Mouse (Mus musculus) stomach, embryonic 15.5 days (tissue): Measurements from ENCODE around the gene Morn1. TPM values are rescaled to one million over a fixed set of nuclear protein-coding genes. Genes with fewer than 3 reads are reported as not detected.

Source experiments
- ATAC-seq: fragments of 200-750 bp; cut with Nextera tagmentation; 2 replicates; pipeline ENCODE4 v1.8.0; 2017; ENCODE audit warnings: low read depth, moderate number of reproducible peaks, moderate TSS enrichment; ENCODE audit not compliant: insufficient read depth, low FRiP score
- H3K27ac ChIP-seq: fragments of 300-500 bp; sonication (generic); 2 replicates; pipeline ENCODE4 v1.5.1; 2015; ENCODE audit warnings: mild to moderate bottlenecking, inconsistent platforms
- H3K27me3 ChIP-seq: fragments of 300-500 bp; sonication (generic); replicated peaks from 2 replicates; pipeline ENCODE4 v1.6.1; 2015; ENCODE audit warnings: inconsistent platforms
- H3K36me3 ChIP-seq: fragments of 300-500 bp; sonication (generic); 2 replicates; pipeline ENCODE4 v1.6.1; 2015; ENCODE audit warnings: inconsistent platforms
- H3K4me1 ChIP-seq: fragments of 300-500 bp; sonication (generic); 2 replicates; pipeline ENCODE4 v1.6.1; 2015; ENCODE audit warnings: inconsistent platforms
- H3K4me2 ChIP-seq: fragments of 300-500 bp; sonication (generic); 2 replicates; pipeline ENCODE4 v1.6.1; 2015; ENCODE audit warnings: mild to moderate bottlenecking, inconsistent platforms
- H3K4me3 ChIP-seq: fragments of 300-500 bp; sonication (generic); replicated peaks from 2 replicates; pipeline ENCODE4 v1.5.1; 2015; ENCODE audit warnings: inconsistent platforms
- H3K9ac ChIP-seq: fragments of 300-500 bp; sonication (generic); 2 replicates; pipeline ENCODE4 v1.6.1; 2015; ENCODE audit warnings: inconsistent platforms
- H3K9me3 ChIP-seq: fragments of 300-500 bp; sonication (generic); 2 replicates; pipeline ENCODE4 v1.6.1; 2016; ENCODE audit warnings: inconsistent platforms
- WGBS: fragments of 180-500 bp; shearing (Covaris S2); methylation state at CpG from one replicate; pipeline ENCODE4 v1.1.7; 2015; 5-methylcytosine and 5-hydroxymethylcytosine counted together
- polyA plus RNA-seq: library from polyadenylated mRNA; unstranded; fragments of >200 nt; fragmentation: Nextera tagmentation; extraction: Ambion mirVana; gene quantifications from 2 replicates; pipeline ENCODE4 v1.2.1, GENCODE M21; 2015

Morn1 gene
- polyA plus RNA-seq, 1 experiment from 2014 or later = 5.3 TPM

GRCm38 (mm10) chr4:155121915-155122443 lies 35.6 kb downstream of the Morn1 start:
- H3K36me3 ChIP-seq = no peaks in the 10 kb centered on the region
- WGBS = 70% methylated on average over 6 of the region's 6 CpGs

GRCm38 (mm10) chr4:155122444-155123040 lies 36.2 kb downstream of the Morn1 start:
- peak; percentile 45; the same call in 1 of the 2 replicates for ATAC-seq
- H3K27me3 ChIP-seq = no peaks in the 10 kb centered on the region
- 10% methylated on average over 16 of the region's 16 CpGs for WGBS
- no peaks in the 10 kb centered on the region for H3K9me3 ChIP-seq
- H3K4me2 ChIP-seq = peak overlapping the region; percentile 32
- peak overlapping the region; percentile 90 for H3K27ac ChIP-seq
- H3K4me3 ChIP-seq = no peak overlapping the region
- H3K9ac ChIP-seq = no peak overlapping the region; the same call in 1 of the 2 replicates
- H3K36me3 ChIP-seq = no peaks in the 10 kb centered on the region
- H3K4me1 ChIP-seq = peaks cover 36% of the 10 kb centered on the region

More at GRCm38 (mm10) chr4:155121915-155122443, 35.6 kb downstream of the Morn1 start:
- H3K4me2 ChIP-seq = no peak overlapping the region
- H3K4me1 ChIP-seq = peaks cover 36% of the 10 kb centered on the region
- peak overlapping the region; percentile 90 for H3K27ac ChIP-seq
- H3K4me3 ChIP-seq = no peak overlapping the region
- no peaks in the 10 kb centered on the region for H3K9me3 ChIP-seq
- ATAC-seq = no peak
- no peaks in the 10 kb centered on the region for H3K27me3 ChIP-seq
- no peak overlapping the region for H3K9ac ChIP-seq

DNA sequence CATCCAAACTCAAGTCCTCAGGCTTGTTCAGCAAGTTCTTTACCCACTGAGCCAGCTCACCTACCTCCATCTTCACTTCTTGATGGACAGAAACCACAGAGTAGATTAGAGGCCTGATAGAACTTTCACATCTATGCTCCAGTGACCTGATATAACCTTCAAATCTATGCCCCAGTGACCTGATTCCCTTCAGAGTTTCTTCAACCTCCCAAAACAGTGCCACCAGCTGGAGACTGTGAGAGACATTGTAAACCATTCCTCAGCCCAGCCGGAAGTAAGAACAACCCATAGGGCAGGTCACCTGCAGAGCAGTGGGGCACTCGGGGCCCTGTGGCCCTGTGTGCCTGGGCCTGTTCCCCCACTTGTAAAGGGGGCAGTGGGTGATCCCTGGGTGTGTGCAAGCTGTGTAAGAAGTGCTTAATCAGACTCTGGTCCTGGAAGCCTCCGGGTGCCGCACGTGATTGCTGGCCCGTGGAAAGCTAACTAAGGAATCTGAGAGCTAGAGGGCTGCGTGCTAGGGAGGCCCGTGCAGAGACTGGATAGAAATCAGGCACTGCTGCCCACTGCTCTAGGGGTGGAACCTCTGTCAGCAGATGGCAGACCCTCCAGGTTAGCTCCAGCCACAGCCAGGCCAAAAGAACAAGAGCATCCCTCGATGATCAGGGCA lies 37.6 kb downstream of the Morn1 start:
- Histone ChIP-seq H3K36me3 (no peaks in the 10 kb centered on the region), H3K9ac (no peak overlapping the region), H3K9me3 (no peaks in the 10 kb centered on the region), H3K4me2 (no peak overlapping the region), H3K27ac (no peak overlapping the region), H3K27me3 (no peaks in the 10 kb centered on the region), H3K4me3 (no peak overlapping the region), H3K4me1 (peaks cover 36% of the 10 kb centered on the region)
- ATAC-seq = no peak
- 75% methylated on average over 9 of the region's 9 CpGs for WGBS

DNA sequence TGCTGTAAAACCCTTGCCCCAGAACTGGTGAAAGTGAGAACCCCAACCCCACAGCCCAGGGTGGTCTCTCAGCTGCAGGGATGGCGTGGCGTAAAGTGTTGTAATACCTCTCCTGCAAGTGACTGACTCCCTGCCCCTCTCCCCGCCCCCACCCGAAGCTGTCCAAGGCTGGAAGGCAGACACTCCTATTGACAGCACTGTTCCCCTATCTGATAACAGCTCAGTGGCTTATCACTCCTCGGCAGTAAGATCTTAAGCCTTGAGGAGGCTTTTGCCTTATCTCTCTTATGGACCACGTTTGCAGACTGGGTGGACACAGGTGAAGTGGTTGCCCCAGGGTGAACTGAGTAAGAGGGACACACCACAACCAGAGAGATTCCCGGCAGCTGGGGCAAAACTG lies 38.9 kb downstream of the Morn1 start:
- no peak overlapping the region for H3K9ac ChIP-seq
- no peak for ATAC-seq
- no peaks in the 10 kb centered on the region for H3K36me3 ChIP-seq
- no peak overlapping the region for H3K4me3 ChIP-seq
- H3K27ac ChIP-seq = no peak overlapping the region
- H3K4me1 ChIP-seq = peaks cover 39% of the 10 kb centered on the region
- H3K9me3 ChIP-seq = no peaks in the 10 kb centered on the region
- no peak overlapping the region for H3K4me2 ChIP-seq
- 42% methylated on average over 7 of the region's 7 CpGs for WGBS
- no peaks in the 10 kb centered on the region for H3K27me3 ChIP-seq

DNA sequence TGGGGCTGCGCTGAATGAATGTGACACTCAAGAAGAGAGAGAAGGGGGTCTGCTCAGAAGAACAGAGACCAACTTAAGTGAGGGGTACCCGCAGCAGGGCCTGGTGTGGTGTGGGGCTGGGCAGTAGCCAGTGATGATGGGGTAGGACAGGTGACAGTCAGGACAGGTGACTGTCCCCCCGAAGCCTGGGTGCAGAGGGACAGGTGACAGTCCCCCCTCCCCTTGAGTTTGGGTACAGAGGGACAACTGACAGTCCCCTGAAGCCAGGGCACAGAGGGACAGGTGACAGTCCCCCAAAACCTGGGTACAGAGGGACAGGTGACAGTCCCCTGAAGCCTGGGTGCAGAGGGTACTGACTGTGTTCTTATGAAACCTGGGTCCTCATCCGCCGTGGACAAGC lies 39.8 kb downstream of the Morn1 start:
- H3K27me3 ChIP-seq = no peaks in the 10 kb centered on the region
- H3K9me3 ChIP-seq = no peaks in the 10 kb centered on the region
- H3K9ac ChIP-seq = no peak overlapping the region
- no peak overlapping the region for H3K4me3 ChIP-seq
- 86% methylated on average over 5 of the region's 5 CpGs for WGBS
- H3K4me2 ChIP-seq = no peak overlapping the region
- peaks cover 36% of the 10 kb centered on the region for H3K4me1 ChIP-seq
- H3K36me3 ChIP-seq = no peaks in the 10 kb centered on the region
- ATAC-seq = no peak
- no peak overlapping the region for H3K27ac ChIP-seq

DNA sequence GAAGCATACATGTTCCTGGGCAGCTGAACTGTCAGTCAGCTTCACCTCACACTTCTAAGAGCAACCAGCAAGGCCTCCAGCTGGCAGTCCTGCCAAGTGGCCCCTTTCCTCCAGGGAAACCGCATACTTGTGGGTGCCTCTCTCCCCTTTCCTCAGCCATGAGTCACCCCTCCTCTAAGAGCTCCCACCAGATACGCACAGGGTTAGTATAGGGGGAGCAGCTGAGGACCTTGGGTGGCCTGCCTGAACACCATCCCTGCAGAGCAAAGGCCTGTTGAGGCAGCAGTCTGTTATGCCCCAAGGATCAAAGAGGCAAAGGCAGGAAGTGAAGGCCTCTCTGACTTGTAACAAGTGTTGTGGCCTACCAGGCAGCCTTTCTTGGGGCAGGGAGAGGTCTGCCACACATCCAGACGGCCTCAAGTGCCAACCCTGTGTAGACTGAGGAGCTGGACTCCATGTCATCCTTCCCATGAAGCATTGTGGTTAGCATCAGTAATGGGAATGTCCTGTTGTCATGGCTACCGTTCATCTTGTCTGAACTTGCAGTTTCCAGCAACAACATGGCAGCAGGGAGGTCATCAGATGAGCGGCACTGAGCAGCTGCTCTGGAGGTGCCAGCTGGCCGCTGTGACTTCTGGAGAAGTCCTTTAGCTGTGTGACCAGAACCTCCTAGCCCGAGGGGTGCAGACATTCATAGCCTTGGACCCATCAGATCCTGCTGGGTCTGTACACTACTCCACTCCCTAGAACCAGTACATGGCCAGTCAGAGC lies 40.4 kb downstream of the Morn1 start:
- Histone ChIP-seq H3K9ac (no peak overlapping the region), H3K4me1 (peaks cover 30% of the 10 kb centered on the region), H3K4me3 (no peak overlapping the region), H3K9me3 (no peaks in the 10 kb centered on the region), H3K4me2 (no peak overlapping the region), H3K27ac (no peak overlapping the region), H3K36me3 (no peaks in the 10 kb centered on the region), H3K27me3 (no peaks in the 10 kb centered on the region)
- 82% methylated on average over 7 of the region's 7 CpGs for WGBS
- ATAC-seq = no peak

DNA sequence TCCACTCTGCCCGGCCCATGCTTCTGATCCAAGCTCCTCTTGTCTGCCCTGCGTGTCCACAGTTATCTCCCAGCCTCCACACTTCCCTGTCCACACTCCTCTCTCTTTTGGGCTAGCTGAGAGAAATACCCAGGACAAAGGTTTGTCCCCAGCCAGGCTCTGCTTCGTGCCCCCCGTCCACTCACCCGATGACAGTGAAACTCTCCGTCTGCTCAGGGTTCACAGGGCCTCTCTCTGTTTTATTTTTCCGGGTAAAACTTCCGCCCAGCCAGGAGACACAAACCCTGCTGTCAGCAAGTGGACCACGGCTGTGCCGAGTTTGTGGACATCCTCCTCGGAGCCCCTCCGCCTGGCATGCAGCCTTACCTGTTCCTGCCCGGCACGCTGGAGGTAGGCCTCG lies 42.0 kb downstream of the Morn1 start:
- H3K4me3 ChIP-seq = no peak overlapping the region
- H3K4me1 ChIP-seq = peaks cover 20% of the 10 kb centered on the region
- no peak overlapping the region for H3K4me2 ChIP-seq
- no peaks in the 10 kb centered on the region for H3K9me3 ChIP-seq
- H3K36me3 ChIP-seq = no peaks in the 10 kb centered on the region
- ATAC-seq = no peak
- H3K27ac ChIP-seq = no peak overlapping the region
- 86% methylated on average over 15 of the region's 15 CpGs for WGBS
- H3K9ac ChIP-seq = no peak overlapping the region
- H3K27me3 ChIP-seq = no peaks in the 10 kb centered on the region

DNA sequence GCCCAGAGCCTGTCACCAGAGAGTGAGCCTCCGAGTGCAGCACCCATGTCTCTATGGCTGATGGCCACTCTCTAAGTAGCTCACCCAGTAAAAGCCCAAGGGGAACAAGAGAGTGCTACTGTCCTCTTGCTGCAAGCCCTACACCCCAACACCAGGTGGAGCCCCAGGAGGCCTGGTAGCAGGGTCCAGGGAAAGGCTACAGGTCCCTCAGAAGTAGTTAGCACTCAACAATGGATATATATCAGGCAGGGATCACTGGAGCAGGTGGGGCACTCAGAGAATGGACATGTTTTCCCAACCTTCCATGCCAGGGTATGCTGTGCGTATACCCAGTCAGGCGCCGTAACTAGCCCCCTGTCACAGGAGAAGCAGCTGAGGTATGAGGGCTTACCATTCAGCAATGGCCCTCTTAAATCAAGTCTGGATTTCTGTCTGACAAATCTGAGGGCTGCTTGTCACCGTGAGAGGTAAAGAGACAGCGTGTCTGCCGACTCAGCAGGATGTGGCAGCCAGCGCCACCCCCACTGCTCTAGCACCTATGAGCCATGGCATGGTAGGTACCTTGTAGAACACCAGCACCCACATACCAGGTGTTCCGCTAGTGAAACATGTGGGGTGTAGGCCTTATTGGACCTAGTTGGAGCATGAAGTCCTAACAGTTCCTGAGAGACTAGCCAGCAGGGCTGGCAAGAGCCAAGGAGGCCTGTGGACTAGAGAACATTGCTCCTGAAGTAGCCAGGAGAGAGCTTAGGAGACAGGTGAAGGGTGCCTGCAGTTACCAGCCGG lies 42.9 kb downstream of the Morn1 start:
- Histone ChIP-seq H3K9me3 (no peaks in the 10 kb centered on the region), H3K9ac (peak overlapping the region; percentile 6; the same call in 1 of the 2 replicates), H3K27ac (peak overlapping the region; percentile 76), H3K4me3 (no peak overlapping the region), H3K4me2 (no peak overlapping the region), H3K27me3 (no peaks in the 10 kb centered on the region), H3K4me1 (peaks cover 29% of the 10 kb centered on the region), H3K36me3 (no peaks in the 10 kb centered on the region)
- ATAC-seq = no peak
- WGBS = 88% methylated on average over 10 of the region's 10 CpGs

DNA sequence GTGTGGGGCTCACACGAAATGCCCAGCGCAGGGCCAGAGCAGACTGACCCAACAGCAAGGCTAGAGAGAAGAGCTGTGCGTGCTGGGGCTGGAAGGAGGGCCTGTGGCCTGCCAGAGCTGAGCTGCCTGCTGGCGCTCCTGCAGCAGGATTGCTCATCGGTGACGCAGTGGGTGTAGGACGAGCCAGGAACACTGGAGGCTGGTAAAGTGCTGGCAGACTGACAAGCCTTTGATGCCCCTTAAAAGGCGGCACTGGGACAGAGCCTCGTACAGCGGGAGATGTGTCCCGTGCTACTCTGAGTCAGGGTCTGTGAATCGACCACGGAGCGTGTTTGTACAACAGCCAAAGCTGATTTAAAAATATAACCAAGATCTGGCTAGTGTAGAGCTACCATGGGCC lies 43.6 kb downstream of the Morn1 start:
- peaks cover 34% of the 10 kb centered on the region for H3K4me1 ChIP-seq
- no peak overlapping the region for H3K4me3 ChIP-seq

DNA sequence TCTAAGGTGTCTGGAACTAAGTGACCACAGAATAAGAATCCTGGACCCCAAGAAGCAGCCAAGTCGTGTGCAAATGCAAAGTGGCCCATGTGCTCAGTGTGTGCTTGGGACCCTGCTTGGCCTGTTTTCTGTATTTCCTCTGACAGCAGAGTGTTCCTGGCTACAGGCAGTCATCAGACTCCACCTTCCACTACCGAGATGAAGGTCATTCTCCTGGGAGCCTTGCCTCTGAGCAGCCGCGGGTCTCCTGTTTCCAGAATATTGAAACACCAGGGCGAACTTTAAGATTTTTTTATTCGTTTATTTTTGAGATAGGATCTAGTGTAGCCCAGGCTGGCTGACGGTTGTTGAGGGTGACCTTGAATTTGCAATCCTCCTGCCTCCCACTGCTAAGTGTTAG lies 44.2 kb downstream of the Morn1 start:
- Histone ChIP-seq H3K4me3 (no peak overlapping the region), H3K27me3 (no peaks in the 10 kb centered on the region), H3K9me3 (no peaks in the 10 kb centered on the region), H3K27ac (peak overlapping the region; percentile 76), H3K9ac (no peak overlapping the region), H3K4me1 (peaks cover 34% of the 10 kb centered on the region), H3K4me2 (no peak overlapping the region), H3K36me3 (no peaks in the 10 kb centered on the region)
- no peak for ATAC-seq
- 64% methylated on average over 7 of the region's 7 CpGs for WGBS

More for the DNA sequence above, 43.6 kb downstream of the Morn1 start:
- H3K9me3 ChIP-seq = no peaks in the 10 kb centered on the region
- 0 out of 2 replicates have a peak overlapping the region, but pooled peaks have one; percentile 6 for H3K9ac ChIP-seq
- peak overlapping the region; percentile 76 for H3K27ac ChIP-seq
- 0 out of 2 replicates have a peak, but pooled peaks have one; percentile 15 for ATAC-seq
- H3K4me2 ChIP-seq = no peak overlapping the region
- H3K27me3 ChIP-seq = no peaks in the 10 kb centered on the region
- H3K36me3 ChIP-seq = no peaks in the 10 kb centered on the region
- WGBS = 71% methylated on average over 14 of the region's 14 CpGs

DNA sequence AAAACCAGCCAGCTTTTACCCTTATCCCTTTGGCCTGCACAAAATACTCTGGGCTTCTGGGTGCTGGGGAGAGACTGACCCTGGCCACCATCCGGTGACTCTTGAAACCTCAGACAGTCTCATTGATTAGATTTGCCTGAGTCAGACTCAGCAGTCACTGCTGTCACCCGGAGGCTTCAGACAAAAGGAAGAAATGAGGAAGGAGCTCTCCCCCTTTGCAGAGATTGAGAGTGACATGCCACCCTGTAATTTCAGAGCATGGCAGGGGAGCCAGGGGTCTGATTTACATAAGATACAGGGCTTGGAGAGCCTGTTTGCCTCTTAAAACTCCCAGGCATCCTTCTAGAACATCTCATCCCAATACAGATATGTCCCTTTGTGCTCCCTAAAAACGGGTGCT lies 46.8 kb downstream of the Morn1 start:
- H3K4me1 ChIP-seq = peaks cover 46% of the 10 kb centered on the region
- no peak overlapping the region for H3K4me3 ChIP-seq
- no peak overlapping the region for H3K9ac ChIP-seq
- WGBS = 38% methylated on average over 3 of the region's 3 CpGs
- no peaks in the 10 kb centered on the region for H3K9me3 ChIP-seq
- H3K27ac ChIP-seq = peak overlapping the region; percentile 78
- H3K36me3 ChIP-seq = no peaks in the 10 kb centered on the region
- no peak for ATAC-seq
- no peaks in the 10 kb centered on the region for H3K27me3 ChIP-seq
- no peak overlapping the region for H3K4me2 ChIP-seq
